Mouse (Mus musculus) CH12.LX (cell line): Measurements from ENCODE around the gene Ccar1. TPM values are rescaled to one million over a fixed set of nuclear protein-coding genes. Genes with fewer than 3 reads are reported as not detected.

Experiments
- DNase-seq: peaks from one replicate; pipeline ENCODE4 v3.0.0-alpha.2; 2013; ENCODE audit errors: extremely low read depth
- H3K27ac ChIP-seq: 2 replicates; pipeline ENCODE4 v1.5.1; 2012; ENCODE audit warnings: low read depth, mild to moderate bottlenecking, control low read depth, moderate library complexity; ENCODE audit not compliant: insufficient read depth
- H3K27me3 ChIP-seq: replicated peaks from 2 replicates; pipeline ENCODE3; 2012; ENCODE audit warnings: inconsistent platforms
- H3K36me3 ChIP-seq, 2 experiments: replicated peaks in 1 of 2; 2 replicates each; pipeline versions ENCODE3 to v1.6.1; 2012; ENCODE audit warnings: inconsistent platforms in 1 of 2, low read length in 1 of 2, mild to moderate bottlenecking in 1 of 2, mixed read lengths in 1 of 2, moderate library complexity in 1 of 2; ENCODE audit not compliant: control insufficient read depth in 1 of 2, insufficient read depth in 1 of 2
- H3K4me1 ChIP-seq, 2 experiments: 2 replicates each; pipeline ENCODE4 v1.6.1; 2012; ENCODE audit warnings: inconsistent platforms in 1 of 2, moderate library complexity in 1 of 2; ENCODE audit not compliant: insufficient read depth in 2 of 2, control insufficient read depth in 1 of 2
- H3K4me2 ChIP-seq: 2 replicates; pipeline ENCODE4 v1.6.1; 2012; ENCODE audit warnings: low read depth, mild to moderate bottlenecking, control low read depth; ENCODE audit not compliant: poor library complexity, insufficient read depth, severe bottlenecking
- H3K4me3 ChIP-seq, 3 experiments: fragments of 150-350 bp in 1 of 3; sonication (generic) in 1 of 3; replicated peaks in 1 of 3; 2 replicates each; pipeline versions ENCODE3 to v1.5.1; 2011 to 2012; ENCODE audit warnings: low read depth in 2 of 3, low read length in 2 of 3, mild to moderate bottlenecking in 2 of 3, moderate library complexity in 2 of 3, control low read depth in 1 of 3, improper control_type of control experiment in 1 of 3, inconsistent platforms in 1 of 3, mixed read lengths in 1 of 3; ENCODE audit not compliant: poor library complexity in 1 of 3
- H3K79me2 ChIP-seq: replicated peaks from 2 replicates; pipeline ENCODE4 v1.6.1; 2012; ENCODE audit warnings: mild to moderate bottlenecking, moderate library complexity; ENCODE audit not compliant: control insufficient read depth, poor library complexity, insufficient read depth, severe bottlenecking; ENCODE audit errors: extremely low read depth
- H3K9ac ChIP-seq: 2 replicates; pipeline ENCODE4 v1.6.1; 2012; ENCODE audit warnings: low read depth, mild to moderate bottlenecking, control low read depth, moderate library complexity; ENCODE audit not compliant: insufficient read depth
- H3K9me3 ChIP-seq: replicated peaks from 2 replicates; pipeline ENCODE3; 2012; ENCODE audit warnings: low read length, inconsistent platforms, mixed read lengths
- BHLHE40 ChIP-seq: IDR thresholded peaks from 2 replicates; pipeline ENCODE4 v1.6.1; 2011; ENCODE audit warnings: mild to moderate bottlenecking, low read depth, low read length, improper control_type of control experiment
- CTCF ChIP-seq, 2 experiments: IDR thresholded peaks in 1 of 2; conservative IDR thresholded peaks in 1 of 2; 2 replicates each; pipeline ENCODE4 v1.5.1; 2011 to 2012; ENCODE audit warnings: low read depth in 2 of 2, low read length in 2 of 2, improper control_type of control experiment in 1 of 2, inconsistent platforms in 1 of 2, mild to moderate bottlenecking in 1 of 2, moderate library complexity in 1 of 2
- EP300 ChIP-seq: IDR thresholded peaks from 2 replicates; pipeline ENCODE4 v1.6.1; 2011; ENCODE audit warnings: low read length, improper control_type of control experiment
- NRF1 ChIP-seq: IDR thresholded peaks from 2 replicates; pipeline ENCODE4 v1.6.1; 2014; ENCODE audit warnings: low read depth, mild to moderate bottlenecking, inconsistent platforms, low read length, improper control_type of control experiment, moderate library complexity
- PAX5 ChIP-seq: IDR thresholded peaks from 2 replicates; pipeline ENCODE4 v1.6.1; 2012; ENCODE audit warnings: low read length, inconsistent platforms, mixed read lengths
- RCOR1 ChIP-seq: conservative IDR thresholded peaks from 2 replicates; pipeline ENCODE4 v1.6.1; 2012; ENCODE audit warnings: low read depth, mild to moderate bottlenecking, inconsistent platforms, low read length, improper control_type of control experiment
- ZKSCAN1 ChIP-seq: IDR thresholded peaks from 2 replicates; pipeline ENCODE4 v1.6.1; 2012; ENCODE audit warnings: low read depth, inconsistent platforms, low read length, improper control_type of control experiment, borderline replicate concordance
- dilution Hi-C: fragments of 300-500 bp; cut with MboI; formaldehyde crosslinking; loops from 2 replicates; pipeline ENCODE4 v1.14.3; 2020; ENCODE audit warnings: low sequenced_read_pairs; ENCODE audit not compliant: extremely low pct_unique_long_range_greater_than_20kb, extremely low pct_ligation_motif_present
- in situ Hi-C: fragments of 300-500 bp; cut with MboI; formaldehyde crosslinking; loops from 3 replicates; pipeline ENCODE4 v1.14.3; 2019; ENCODE audit warnings: low sequenced_read_pairs, low pct_ligation_motif_present, low pct_unique_long_range_greater_than_20kb, mixed read lengths
- polyA plus RNA-seq: library from polyadenylated mRNA; unstranded; fragments of >175 nt; gene quantifications from 2 replicates; pipeline ENCODE4 v1.2.1, GENCODE M21; 2012; ENCODE audit warnings: low read depth; ENCODE audit not compliant: insufficient read length
- total RNA-seq, 2 experiments: library from RNA; depleted of rRNA; stranded (reverse); fragments of 300-350 nt in 1 of 2; fragments of >200 nt in 1 of 2; gene quantifications; 2 replicates each; pipeline ENCODE4 v1.2.3; 2012 to 2014

Gene Ccar1
- total and polyA plus RNA-seq, 3 experiments = 41.5 to 134 (median 43.1) TPM

DNA sequence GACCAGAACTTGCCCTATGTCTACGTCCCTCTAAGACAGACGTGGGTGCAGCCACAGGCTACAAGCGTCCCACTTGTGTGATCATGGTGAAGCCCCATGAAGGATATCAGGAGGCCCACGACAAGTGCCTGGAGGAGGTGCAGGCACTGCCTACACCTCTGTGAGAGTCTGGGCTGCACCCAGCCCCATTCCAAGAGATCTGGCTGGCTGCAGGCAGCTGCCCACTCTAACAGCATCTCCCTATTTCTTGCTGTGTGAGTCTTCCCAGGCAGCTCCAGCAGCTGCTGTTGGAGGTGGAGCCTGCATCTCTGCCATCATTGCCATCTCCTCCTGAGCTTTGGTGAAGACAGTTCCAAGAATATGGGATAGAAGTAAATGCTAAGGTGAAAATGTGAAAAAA, 89.7 kb downstream of the Ccar1 start:
- no peak for DNase-seq
- dilution Hi-C loops = no loop called here

More for the DNA sequence above, 89.7 kb downstream of the Ccar1 start:
- no peak overlapping the region for H3K27ac ChIP-seq
- no peaks in the 10 kb centered on the region for H3K9me3 ChIP-seq
- H3K79me2 ChIP-seq = no peaks in the 10 kb centered on the region
- no peak overlapping the region for H3K9ac ChIP-seq
- TF ChIP-seq CTCF (conservative IDR thresholded peaks at IDR 0.05 in 1 of 2, IDR thresholded peaks at IDR 0.05 in 1 of 2; ENCODE audit: low read depth in 2 of 2, low read length in 2 of 2) = no peak
- no peak for TF ChIP-seq EP300
- TF ChIP-seq PAX5 = no peak
- no peak for TF ChIP-seq ZKSCAN1
- no peak for TF ChIP-seq NRF1
- no peak for TF ChIP-seq BHLHE40
- TF ChIP-seq RCOR1 = no peak
- in situ Hi-C loops = no loop called here
- H3K4me1 ChIP-seq = peaks cover 0 to 2% of the 10 kb centered on the region in 2 experiments; a peak in 1 of 4 replicates
- no peak overlapping the region for H3K4me3 ChIP-seq
- peaks cover 0 to 2% of the 10 kb centered on the region in 2 experiments for H3K36me3 ChIP-seq
- H3K27me3 ChIP-seq = peaks cover 6% of the 10 kb centered on the region
- H3K4me2 ChIP-seq = no peak overlapping the region

Other genes starting within 250 kb of the Ccar1 start
- gene Kif1bp, start 213.8 kb downstream of the Ccar1 start, total RNA-seq (2012; rRNA removed) = 14.6 and 15.3 TPM in 2 replicates
- gene Kif1bp, start 213.8 kb downstream of the Ccar1 start, total RNA-seq (2014; rRNA removed) = 12.9 and 13.3 TPM in 2 replicates
- 22.5 and 23.1 TPM in 2 replicates for gene Kif1bp, start 213.8 kb downstream of the Ccar1 start, polyA plus RNA-seq
- 145 and 208 TPM in 2 replicates for gene Ddx21, start 190.0 kb downstream of the Ccar1 start, total RNA-seq (2012; rRNA removed)
- gene Ddx21, start 190.0 kb downstream of the Ccar1 start, total RNA-seq (2014; rRNA removed) = 110 and 114 TPM in 2 replicates
- 327 and 354 TPM in 2 replicates for gene Ddx21, start 190.0 kb downstream of the Ccar1 start, polyA plus RNA-seq
- 47.2 and 50.5 TPM in 2 replicates for gene Ddx50, start 141.1 kb downstream of the Ccar1 start, total RNA-seq (2012; rRNA removed)
- 58.7 and 69.2 TPM in 2 replicates for gene Ddx50, start 141.1 kb downstream of the Ccar1 start, total RNA-seq (2014; rRNA removed)
- gene Ddx50, start 141.1 kb downstream of the Ccar1 start, polyA plus RNA-seq = 73.5 and 74.4 TPM in 2 replicates
- 0.17 TPM in 2 replicates for gene Stox1, start 66.2 kb downstream of the Ccar1 start, total RNA-seq (2012; rRNA removed)
- not detected in 2 replicates for gene Stox1, start 66.2 kb downstream of the Ccar1 start, total RNA-seq (2014; rRNA removed)
- gene Stox1, start 66.2 kb downstream of the Ccar1 start, polyA plus RNA-seq = not detected in 2 replicates
- 0.50 and 0.55 TPM in 2 replicates for gene Tet1, start 116.7 kb upstream of the Ccar1 start, total RNA-seq (2012; rRNA removed)
- gene Tet1, start 116.7 kb upstream of the Ccar1 start, total RNA-seq (2014; rRNA removed) = 0.23 and 0.31 TPM in 2 replicates
- 0.34 and 0.60 TPM in 2 replicates for gene Tet1, start 116.7 kb upstream of the Ccar1 start, polyA plus RNA-seq
- 9.8 and 12.0 TPM in 2 replicates for gene Slc25a16, start 128.3 kb upstream of the Ccar1 start, total RNA-seq (2012; rRNA removed)
- gene Slc25a16, start 128.3 kb upstream of the Ccar1 start, total RNA-seq (2014; rRNA removed) = 27.0 TPM in 2 replicates
- 12.1 and 16.8 TPM in 2 replicates for gene Slc25a16, start 128.3 kb upstream of the Ccar1 start, polyA plus RNA-seq
- 31.7 and 38.6 TPM in 2 replicates for gene Dna2, start 154.7 kb upstream of the Ccar1 start, total RNA-seq (2012; rRNA removed)
- gene Dna2, start 154.7 kb upstream of the Ccar1 start, total RNA-seq (2014; rRNA removed) = 38.6 and 41.2 TPM in 2 replicates
- gene Dna2, start 154.7 kb upstream of the Ccar1 start, polyA plus RNA-seq = 33.1 and 33.4 TPM in 2 replicates
- gene Rufy2, start 187.9 kb upstream of the Ccar1 start, total RNA-seq (2012; rRNA removed) = 4.9 and 5.6 TPM in 2 replicates
- 5.8 and 9.0 TPM in 2 replicates for gene Rufy2, start 187.9 kb upstream of the Ccar1 start, total RNA-seq (2014; rRNA removed)
- 6.8 and 7.1 TPM in 2 replicates for gene Rufy2, start 187.9 kb upstream of the Ccar1 start, polyA plus RNA-seq
- gene Hnrnph3, start 231.9 kb upstream of the Ccar1 start, total RNA-seq (2012; rRNA removed) = 12.8 and 15.1 TPM in 2 replicates
- 9.5 and 11.7 TPM in 2 replicates for gene Hnrnph3, start 231.9 kb upstream of the Ccar1 start, total RNA-seq (2014; rRNA removed)
- 37.8 and 55.2 TPM in 2 replicates for gene Hnrnph3, start 231.9 kb upstream of the Ccar1 start, polyA plus RNA-seq
- gene Pbld2, start 232.0 kb upstream of the Ccar1 start, total RNA-seq (2012; rRNA removed) = 0.55 and 0.72 TPM in 2 replicates
- 0.19 and 0.76 TPM in 2 replicates for gene Pbld2, start 232.0 kb upstream of the Ccar1 start, total RNA-seq (2014; rRNA removed)
- gene Pbld2, start 232.0 kb upstream of the Ccar1 start, polyA plus RNA-seq = 0.26 TPM in 1 of 2 replicates, not detected in the other